Mouse (Mus musculus): Measurements from ENCODE around the gene Copg1. TPM values are rescaled to one million over a fixed set of nuclear protein-coding genes. Genes with fewer than 3 reads are reported as not detected.
"Not testable (repeated sequence)": the region's sequence is repeated elsewhere in the genome, so short reads cannot be mapped to it uniquely, and the experiment has no call there.

Gene Copg1
- total and polyA plus RNA-seq, 2 experiments from 2014 or later: 180 to 186 TPM

GRCm38 (mm10) chr6:87942179-87942578 is 54.6 kb downstream of the Copg1 start:
- H3K9ac ChIP-seq: no peak overlapping the region
- no peak overlapping the region for H3K27ac ChIP-seq (ENCODE audit: low read depth, low read length)
- 85% methylated on average over 7 of the region's 7 CpGs for WGBS
- H3K4me3 ChIP-seq (ENCODE audit: low read depth, low read length): no peak overlapping the region
- no peaks in the 10 kb centered on the region for H3K9me3 ChIP-seq (ENCODE audit: low read length)
- no peak overlapping the region for H3K4me2 ChIP-seq (ENCODE audit: low read depth)
- H3K27me3 ChIP-seq (ENCODE audit: insufficient read depth, low read length): no peaks in the 10 kb centered on the region
- DNase-seq (no peak), ATAC-seq (no peak)
- TF ChIP-seq CTCF (IDR thresholded peaks at IDR 0.05; ENCODE audit: low read depth): no peak
- peaks cover 8% of the 10 kb centered on the region for H3K36me3 ChIP-seq (ENCODE audit: insufficient read depth)
- H3K4me1 ChIP-seq (ENCODE audit: insufficient read depth): no peaks in the 10 kb centered on the region

DNA sequence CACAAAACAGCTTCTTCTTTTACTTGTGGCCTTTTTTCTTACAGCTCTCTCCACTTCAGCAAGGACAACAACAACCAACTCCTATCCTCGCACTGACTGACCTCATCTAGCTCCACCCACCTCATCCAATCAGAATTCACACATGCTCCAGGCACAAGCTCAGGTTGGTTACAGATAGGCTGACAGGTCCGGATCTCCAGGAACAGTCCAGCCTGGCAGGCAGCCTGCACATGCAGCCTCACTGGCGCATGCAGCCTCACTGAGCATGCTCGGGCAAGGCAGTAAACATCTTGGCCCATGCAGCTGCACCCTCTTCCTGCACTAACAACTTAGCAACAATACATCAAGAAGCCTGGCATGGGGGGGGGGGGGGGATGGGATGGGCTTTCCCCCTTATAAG is 74.8 kb downstream of the Copg1 start:
- not testable (repeated sequence) for H3K4me2 ChIP-seq (ENCODE audit: low read depth); H3K4me1 ChIP-seq (ENCODE audit: insufficient read depth); H3K9ac ChIP-seq; H3K36me3 ChIP-seq (ENCODE audit: insufficient read depth); DNase-seq; H3K27me3 ChIP-seq (ENCODE audit: insufficient read depth, low read length); H3K4me3 ChIP-seq (ENCODE audit: low read depth, low read length); ATAC-seq; H3K9me3 ChIP-seq (ENCODE audit: low read length); H3K27ac ChIP-seq (ENCODE audit: low read depth, low read length)
- 73% methylated on average over 4 of the region's 4 CpGs for WGBS

Other genes with a start within 250 kb of the Copg1 start
- 8.1 and 9.1 TPM in 2 replicates for gene Aplf, start 215.6 kb upstream of the Copg1 start, total RNA-seq (2014; rRNA removed)
- gene Aplf, start 215.6 kb upstream of the Copg1 start, polyA plus RNA-seq (2015; fragmentation: Nextera tagmentation; extraction: Ambion mirVana): 8.8 and 12.0 TPM in 2 replicates
- 4.8 and 7.3 TPM in 2 replicates for gene Efcc1, start 156.9 kb upstream of the Copg1 start, total RNA-seq (2014; rRNA removed)
- 4.7 and 7.8 TPM in 2 replicates for gene Efcc1, start 156.9 kb upstream of the Copg1 start, polyA plus RNA-seq (2015; fragmentation: Nextera tagmentation; extraction: Ambion mirVana)
- gene Gp9, start 109.7 kb upstream of the Copg1 start, total RNA-seq (2014; rRNA removed): 0.33 TPM in 1 of 2 replicates, not detected in the other
- 0.18 and 0.28 TPM in 2 replicates for gene Gp9, start 109.7 kb upstream of the Copg1 start, polyA plus RNA-seq (2015; fragmentation: Nextera tagmentation; extraction: Ambion mirVana)
- gene Rab43, start 75.7 kb upstream of the Copg1 start, total RNA-seq (2014; rRNA removed): 14.2 and 24.3 TPM in 2 replicates
- 7.2 and 9.3 TPM in 2 replicates for gene Rab43, start 75.7 kb upstream of the Copg1 start, polyA plus RNA-seq (2015; fragmentation: Nextera tagmentation; extraction: Ambion mirVana)
- 1.7 and 4.7 TPM in 2 replicates for gene Gm45140, start 52.0 kb upstream of the Copg1 start, total RNA-seq (2014; rRNA removed)
- gene Gm45140, start 52.0 kb upstream of the Copg1 start, polyA plus RNA-seq (2015; fragmentation: Nextera tagmentation; extraction: Ambion mirVana): 1.0 and 2.0 TPM in 2 replicates
- 30.1 and 31.5 TPM in 2 replicates for gene Isy1, start 49.0 kb upstream of the Copg1 start, total RNA-seq (2014; rRNA removed)
- 28.2 and 28.5 TPM in 2 replicates for gene Isy1, start 49.0 kb upstream of the Copg1 start, polyA plus RNA-seq (2015; fragmentation: Nextera tagmentation; extraction: Ambion mirVana)
- 244 and 321 TPM in 2 replicates for gene Cnbp, start 36.7 kb upstream of the Copg1 start, total RNA-seq (2014; rRNA removed)
- 684 and 687 TPM in 2 replicates for gene Cnbp, start 36.7 kb upstream of the Copg1 start, polyA plus RNA-seq (2015; fragmentation: Nextera tagmentation; extraction: Ambion mirVana)
- 25.7 and 42.5 TPM in 2 replicates for gene Hmces, start 26.1 kb downstream of the Copg1 start, total RNA-seq (2014; rRNA removed)
- 40.4 and 45.2 TPM in 2 replicates for gene Hmces, start 26.1 kb downstream of the Copg1 start, polyA plus RNA-seq (2015; fragmentation: Nextera tagmentation; extraction: Ambion mirVana)
- gene H1fx, start 93.8 kb downstream of the Copg1 start, total RNA-seq (2014; rRNA removed): 16.7 and 26.7 TPM in 2 replicates
- 66.3 and 68.6 TPM in 2 replicates for gene H1fx, start 93.8 kb downstream of the Copg1 start, polyA plus RNA-seq (2015; fragmentation: Nextera tagmentation; extraction: Ambion mirVana)
- 75.9 and 88.9 TPM in 2 replicates for gene Rab7, start 157.5 kb downstream of the Copg1 start, total RNA-seq (2014; rRNA removed)
- gene Rab7, start 157.5 kb downstream of the Copg1 start, polyA plus RNA-seq (2015; fragmentation: Nextera tagmentation; extraction: Ambion mirVana): 360 and 367 TPM in 2 replicates
- gene Rpn1, start 196.7 kb downstream of the Copg1 start, total RNA-seq (2014; rRNA removed): 156 and 192 TPM in 2 replicates
- 242 and 248 TPM in 2 replicates for gene Rpn1, start 196.7 kb downstream of the Copg1 start, polyA plus RNA-seq (2015; fragmentation: Nextera tagmentation; extraction: Ambion mirVana)